ENCODE assay signal across 23 mouse cellular contexts in the genomic region with DNA sequence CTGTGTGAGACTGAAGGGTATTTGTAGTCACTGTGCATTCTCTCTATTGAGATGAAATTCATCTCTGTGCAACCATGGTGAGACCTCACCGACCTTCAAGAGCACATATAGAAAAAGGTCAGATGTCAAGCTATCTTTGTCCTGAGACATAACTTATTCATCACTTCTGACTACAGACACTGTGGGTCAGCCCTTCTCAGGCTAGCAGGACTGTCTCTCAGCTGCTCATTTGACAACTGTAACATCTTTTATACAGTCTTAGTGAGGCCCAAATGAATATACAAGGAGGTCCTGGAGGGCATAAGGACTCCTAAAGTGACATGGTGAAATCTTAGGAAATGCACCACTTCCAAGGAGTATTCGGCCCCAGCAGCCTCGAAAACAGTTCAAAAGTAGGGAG.
"Had no signal": no experiment of that assay in that cellular context is flagged by ENCODE, and none has a peak within 500 bp of the region (broad histone marks: within the 10 kb centered on the region; RNA-seq: fewer than 3 reads in every experiment).

No protein-coding gene starts in this region.

- H3K9ac ChIP-seq: heart, embryonic 13.5 days; heart, embryonic 15.5 days; limb, embryonic 12.5 days; liver, embryonic 13.5 days; liver, embryonic 15.5 days had no signal

- H3K4me3 ChIP-seq: heart, adult 2 months; heart, embryonic 13.5 days; heart, embryonic 15.5 days; layer of hippocampus, adult 2 months; left cerebral cortex, adult 2 months; limb, embryonic 10.5 days; limb, embryonic 12.5 days; liver, embryonic 13.5 days; liver, embryonic 15.5 days had no signal

- H3K36me3 ChIP-seq: heart, embryonic 13.5 days; heart, embryonic 15.5 days; limb, embryonic 10.5 days; limb, embryonic 12.5 days; liver, embryonic 13.5 days; liver, embryonic 15.5 days had no signal

- H3K4me2 ChIP-seq: heart, embryonic 11.5 days; heart, embryonic 13.5 days; heart, embryonic 15.5 days; limb, embryonic 12.5 days; liver, embryonic 11.5 days; liver, embryonic 13.5 days; liver, embryonic 15.5 days had no signal

- DNase-seq: gastrocnemius, postnatal 14 days; gastrocnemius, postnatal 36 days; heart, adult 2 months; heart, postnatal 14 days; heart, postnatal 36 days; kidney, adult 18-20 months; kidney, adult 8-10 months; kidney, postnatal 10 days; kidney, postnatal 25 days; kidney, postnatal 4 days; liver; liver, embryonic 13.5 days had no signal

- ATAC-seq: hindbrain, postnatal 0 days; intestine, postnatal 0 days had no signal

- H3K4me1 ChIP-seq: limb, embryonic 10.5 days; limb, embryonic 12.5 days; liver, embryonic 13.5 days; liver, embryonic 15.5 days had no signal

- H3K27me3 ChIP-seq: heart, embryonic 13.5 days; heart, embryonic 15.5 days; limb, embryonic 12.5 days; liver, embryonic 13.5 days; liver, embryonic 15.5 days had no signal

- H3K9me3 ChIP-seq: heart, embryonic 13.5 days; heart, embryonic 15.5 days; limb, embryonic 10.5 days; limb, embryonic 12.5 days; liver, embryonic 13.5 days; liver, embryonic 15.5 days had no signal

- H3K27ac ChIP-seq: heart, adult 2 months; heart, embryonic 13.5 days; heart, embryonic 15.5 days; hindbrain, postnatal 0 days; layer of hippocampus, adult 2 months; left cerebral cortex, adult 2 months; limb, embryonic 10.5 days; limb, embryonic 12.5 days; liver, embryonic 13.5 days; liver, embryonic 15.5 days had no signal
